Mouse (Mus musculus) midbrain, embryonic 16.5 days (tissue): Measurements from ENCODE around the gene Tbc1d4. TPM values are rescaled to one million over a fixed set of nuclear protein-coding genes. Genes with fewer than 3 reads are reported as not detected.

Source experiments
- ATAC-seq: fragments of 200-750 bp; cut with Nextera tagmentation; 2 replicates; pipeline ENCODE4 v1.8.0; 2017; ENCODE audit warnings: moderate TSS enrichment
- H3K27ac ChIP-seq: fragments of 300-500 bp; sonication (generic); 2 replicates; pipeline ENCODE4 v1.5.1; 2014; ENCODE audit warnings: mild to moderate bottlenecking, low read length, mixed read lengths
- H3K27me3 ChIP-seq: fragments of 300-500 bp; sonication (generic); 2 replicates; pipeline ENCODE4 v1.6.1; 2014; ENCODE audit warnings: low read depth, low read length, mixed read lengths; ENCODE audit not compliant: control insufficient read depth, insufficient read depth
- H3K36me3 ChIP-seq: fragments of 300-500 bp; sonication (generic); 2 replicates; pipeline ENCODE4 v1.6.1; 2014; ENCODE audit warnings: mild to moderate bottlenecking, low read length, moderate library complexity, mixed read lengths; ENCODE audit not compliant: control insufficient read depth, insufficient read depth
- H3K4me1 ChIP-seq: fragments of 300-500 bp; sonication (generic); 2 replicates; pipeline ENCODE4 v1.6.1; 2014; ENCODE audit warnings: mild to moderate bottlenecking, low read length, mixed read lengths; ENCODE audit not compliant: control insufficient read depth, insufficient read depth
- H3K4me2 ChIP-seq: fragments of 300-500 bp; sonication (generic); 2 replicates; pipeline ENCODE4 v1.6.1; 2014; ENCODE audit warnings: mild to moderate bottlenecking, low read length, mixed read lengths
- H3K4me3 ChIP-seq: fragments of 300-500 bp; sonication (generic); 2 replicates; pipeline ENCODE4 v1.5.1; 2014; ENCODE audit warnings: low read depth, mild to moderate bottlenecking, low read length, moderate library complexity, mixed read lengths
- H3K9ac ChIP-seq: fragments of 300-500 bp; sonication (generic); 2 replicates; pipeline ENCODE4 v1.6.1; 2014; ENCODE audit warnings: low read depth, low read length, mixed read lengths
- H3K9me3 ChIP-seq: fragments of 300-500 bp; sonication (generic); replicated peaks from 2 replicates; pipeline ENCODE4 v1.6.1; 2014; ENCODE audit warnings: mild to moderate bottlenecking, low read length, mixed read lengths; ENCODE audit not compliant: control insufficient read depth, poor library complexity, severe bottlenecking
- WGBS: fragments of 180-500 bp; shearing (Covaris S2); extraction: QIAGEN DNeasy Blood & Tissue Kit; methylation state at CpG from one replicate; pipeline ENCODE4 v1.1.7; 2014; 5-methylcytosine and 5-hydroxymethylcytosine counted together
- polyA plus RNA-seq: library from polyadenylated mRNA; unstranded; fragments of >200 nt; fragmentation: Nextera tagmentation; extraction: Ambion mirVana; gene quantifications from 2 replicates; pipeline ENCODE4 v1.2.1, GENCODE M21; 2015

Gene Tbc1d4
- polyA plus RNA-seq, 1 experiment from 2014 or later = 8.1 TPM

- H3K4me3 ChIP-seq = no peak overlapping the region
- no peaks in the 10 kb centered on the region for H3K9me3 ChIP-seq
- H3K4me2 ChIP-seq = no peak overlapping the region
- H3K9ac ChIP-seq = no peak overlapping the region
- H3K4me1 ChIP-seq = no peaks in the 10 kb centered on the region
- no peak for ATAC-seq
- no peaks in the 10 kb centered on the region for H3K27me3 ChIP-seq
- no peaks in the 10 kb centered on the region for H3K36me3 ChIP-seq
- WGBS = 88% methylated on average over 3 of the region's 3 CpGs
- H3K27ac ChIP-seq = no peak overlapping the region
Measured at GRCm38 (mm10) chr14:101465893-101466292, 143.1 kb downstream of the Tbc1d4 start.

- Histone ChIP-seq H3K27me3 (no peaks in the 10 kb centered on the region), H3K4me2 (no peak overlapping the region), H3K27ac (no peak overlapping the region), H3K4me1 (no peaks in the 10 kb centered on the region), H3K4me3 (no peak overlapping the region), H3K36me3 (no peaks in the 10 kb centered on the region), H3K9ac (no peak overlapping the region), H3K9me3 (no peaks in the 10 kb centered on the region)
- WGBS = 21% methylated on average over 6 of the region's 6 CpGs
- ATAC-seq = no peak
Measured at GRCm38 (mm10) chr14:101460768-101461167, 148.2 kb downstream of the Tbc1d4 start.

GRCm38 (mm10) chr14:101452915-101453314 lies 156.1 kb downstream of the Tbc1d4 start:
- no peaks in the 10 kb centered on the region for H3K36me3 ChIP-seq
- no peak overlapping the region for H3K9ac ChIP-seq
- H3K4me3 ChIP-seq = no peak overlapping the region
- no peak overlapping the region for H3K27ac ChIP-seq
- no peak for ATAC-seq
- H3K4me1 ChIP-seq = no peaks in the 10 kb centered on the region
- WGBS = 82% methylated on average over 6 of the region's 6 CpGs
- H3K9me3 ChIP-seq = no peaks in the 10 kb centered on the region
- H3K4me2 ChIP-seq = no peak overlapping the region
- H3K27me3 ChIP-seq = no peaks in the 10 kb centered on the region

GRCm38 (mm10) chr14:101447857-101448256 lies 161.1 kb downstream of the Tbc1d4 start:
- no peak overlapping the region for H3K9ac ChIP-seq
- H3K9me3 ChIP-seq = no peaks in the 10 kb centered on the region
- no peaks in the 10 kb centered on the region for H3K36me3 ChIP-seq
- H3K4me1 ChIP-seq = no peaks in the 10 kb centered on the region
- H3K4me3 ChIP-seq = no peak overlapping the region
- H3K27ac ChIP-seq = no peak overlapping the region
- ATAC-seq = no peak
- no peak overlapping the region for H3K4me2 ChIP-seq
- no peaks in the 10 kb centered on the region for H3K27me3 ChIP-seq
- 66% methylated on average over 4 of the region's 4 CpGs for WGBS

- Histone ChIP-seq H3K4me1 (no peaks in the 10 kb centered on the region), H3K9me3 (no peaks in the 10 kb centered on the region), H3K27me3 (no peaks in the 10 kb centered on the region), H3K4me2 (no peak overlapping the region), H3K4me3 (no peak overlapping the region), H3K9ac (no peak overlapping the region), H3K36me3 (no peaks in the 10 kb centered on the region), H3K27ac (no peak overlapping the region)
- 61% methylated on average over 5 of the region's 5 CpGs for WGBS
- no peak for ATAC-seq
Measured at GRCm38 (mm10) chr14:101445205-101445604, 163.8 kb downstream of the Tbc1d4 start.

- no peak overlapping the region for H3K27ac ChIP-seq
- 48% methylated on average over 3 of the region's 3 CpGs for WGBS
- H3K9me3 ChIP-seq = no peaks in the 10 kb centered on the region
- H3K36me3 ChIP-seq = no peaks in the 10 kb centered on the region
- ATAC-seq = peak; percentile 84
- no peaks in the 10 kb centered on the region for H3K4me1 ChIP-seq
- no peak overlapping the region for H3K9ac ChIP-seq
- H3K4me3 ChIP-seq = no peak overlapping the region
- no peak overlapping the region for H3K4me2 ChIP-seq
- no peaks in the 10 kb centered on the region for H3K27me3 ChIP-seq
Measured at GRCm38 (mm10) chr14:101437925-101438324, 171.1 kb downstream of the Tbc1d4 start.

- Histone ChIP-seq H3K4me2 (no peak overlapping the region), H3K27ac (no peak overlapping the region), H3K4me1 (peaks cover 7% of the 10 kb centered on the region), H3K9ac (no peak overlapping the region), H3K36me3 (no peaks in the 10 kb centered on the region), H3K27me3 (no peaks in the 10 kb centered on the region), H3K9me3 (no peaks in the 10 kb centered on the region), H3K4me3 (no peak overlapping the region)
- no peak for ATAC-seq
- 79% methylated on average over 5 of the region's 5 CpGs for WGBS
Measured at GRCm38 (mm10) chr14:101430536-101430935, 178.5 kb downstream of the Tbc1d4 start.

GRCm38 (mm10) chr14:101428805-101429516 lies 180.0 kb downstream of the Tbc1d4 start:
- peak; percentile 81 for ATAC-seq
- Histone ChIP-seq H3K9me3 (no peaks in the 10 kb centered on the region), H3K27ac (0 out of 2 replicates have a peak overlapping the region, but pooled peaks have one; percentile 22), H3K9ac (no peak overlapping the region), H3K27me3 (no peaks in the 10 kb centered on the region), H3K4me1 (peaks cover 7% of the 10 kb centered on the region), H3K36me3 (no peaks in the 10 kb centered on the region), H3K4me2 (no peak overlapping the region), H3K4me3 (no peak overlapping the region)
- WGBS = 38% methylated on average over 3 of the region's 3 CpGs

- H3K4me3 ChIP-seq = no peak overlapping the region
- no peak overlapping the region for H3K4me2 ChIP-seq
- H3K27me3 ChIP-seq = no peaks in the 10 kb centered on the region
- no peaks in the 10 kb centered on the region for H3K4me1 ChIP-seq
- no peak for ATAC-seq
- WGBS = 89% methylated on average over 2 of the region's 2 CpGs
- H3K36me3 ChIP-seq = no peaks in the 10 kb centered on the region
- H3K27ac ChIP-seq = no peak overlapping the region
- no peaks in the 10 kb centered on the region for H3K9me3 ChIP-seq
- H3K9ac ChIP-seq = no peak overlapping the region
Measured at GRCm38 (mm10) chr14:101417679-101418078, 191.3 kb downstream of the Tbc1d4 start.
